Mouse (Mus musculus) forebrain, embryonic 12.5 days (tissue): Measurements from ENCODE around the gene Farsa. TPM values are rescaled to one million over a fixed set of nuclear protein-coding genes. Genes with fewer than 3 reads are reported as not detected.

Source experiments
- ATAC-seq: fragments of 200-750 bp; cut with Nextera tagmentation; 2 replicates; pipeline ENCODE4 v1.8.0; 2017; ENCODE audit warnings: moderate TSS enrichment; ENCODE audit not compliant: low FRiP score
- H3K27ac ChIP-seq: fragments of 300-500 bp; sonication (generic); 2 replicates; pipeline ENCODE4 v1.5.1; 2016; ENCODE audit warnings: mild to moderate bottlenecking
- H3K27me3 ChIP-seq: fragments of 300-500 bp; sonication (generic); 2 replicates; pipeline ENCODE4 v1.6.1; 2016; ENCODE audit warnings: mild to moderate bottlenecking
- H3K36me3 ChIP-seq: fragments of 300-500 bp; sonication (generic); replicated peaks from 2 replicates; pipeline ENCODE4 v1.6.1; 2016; ENCODE audit warnings: mild to moderate bottlenecking
- H3K4me1 ChIP-seq: fragments of 300-500 bp; sonication (generic); 2 replicates; pipeline ENCODE4 v1.6.1; 2016
- H3K4me2 ChIP-seq: fragments of 300-500 bp; sonication (generic); 2 replicates; pipeline ENCODE4 v1.6.1; 2016; ENCODE audit warnings: mild to moderate bottlenecking, moderate library complexity
- H3K4me3 ChIP-seq: fragments of 300-500 bp; sonication (generic); replicated peaks from 2 replicates; pipeline ENCODE4 v1.5.1; 2016; ENCODE audit warnings: mild to moderate bottlenecking
- H3K9ac ChIP-seq: fragments of 300-500 bp; sonication (generic); 2 replicates; pipeline ENCODE4 v1.6.1; 2016; ENCODE audit warnings: mild to moderate bottlenecking
- H3K9me3 ChIP-seq: fragments of 300-500 bp; sonication (generic); 2 replicates; pipeline ENCODE4 v1.6.1; 2016
- WGBS: fragments of 180-500 bp; shearing (Covaris S2); methylation state at CpG from one replicate; pipeline ENCODE4 v1.1.7; 2016; 5-methylcytosine and 5-hydroxymethylcytosine counted together
- polyA plus RNA-seq: library from polyadenylated mRNA; unstranded; fragments of >200 nt; fragmentation: Nextera tagmentation; extraction: Ambion mirVana; gene quantifications from 2 replicates; pipeline ENCODE4 v1.2.1, GENCODE M21; 2016

The Farsa gene
- 110 and 111 TPM in 2 replicates for polyA plus RNA-seq

DNA sequence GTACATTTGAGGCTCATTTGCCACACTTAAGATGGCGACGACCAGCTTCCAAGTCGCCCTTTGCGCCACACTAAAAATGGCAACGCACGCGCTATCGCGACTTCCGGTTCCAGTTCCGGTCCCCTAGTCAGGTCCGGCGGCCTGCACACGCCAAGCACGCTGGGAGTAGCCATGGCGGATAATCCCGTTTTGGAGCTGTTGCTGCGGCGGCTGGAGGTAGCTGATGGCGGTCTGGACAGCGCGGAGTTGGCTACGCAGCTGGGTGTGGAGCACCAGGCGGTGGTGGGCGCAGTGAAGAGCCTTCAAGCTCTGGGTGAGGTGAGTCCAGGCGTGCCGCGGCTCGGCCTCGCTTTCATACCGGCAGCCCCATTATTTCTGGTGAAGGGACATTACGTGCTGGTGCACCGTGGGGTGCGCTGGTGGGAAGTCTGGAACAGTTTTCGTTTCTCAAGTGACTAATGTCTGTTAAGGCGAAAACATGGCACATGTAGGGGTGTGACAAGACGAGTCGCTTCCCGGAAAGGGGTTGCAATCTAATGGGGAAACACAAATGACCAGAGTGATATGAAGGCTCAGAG lies at the start of gene Farsa:
Gene Farsa, plus strand, starts transcription at position 126 of the 578 bp plus-strand sequence.
- peaks cover 20% of the 10 kb centered on the region for H3K4me1 ChIP-seq
- H3K4me3 ChIP-seq = peak within 1 kb of the TSS; percentile 67
- H3K36me3 ChIP-seq = peaks cover 29% of the 10 kb centered on the region
- under 1% methylated on average over 39 of the region's 39 CpGs for WGBS
- no peaks in the 10 kb centered on the region for H3K9me3 ChIP-seq
- peak within 1 kb of the TSS; percentile 86 for H3K4me2 ChIP-seq
- peak; percentile 92 for ATAC-seq
- no peaks in the 10 kb centered on the region for H3K27me3 ChIP-seq
- peak within 1 kb of the TSS; percentile 81 for H3K9ac ChIP-seq
- H3K27ac ChIP-seq = peak within 1 kb of the TSS; percentile 65

DNA sequence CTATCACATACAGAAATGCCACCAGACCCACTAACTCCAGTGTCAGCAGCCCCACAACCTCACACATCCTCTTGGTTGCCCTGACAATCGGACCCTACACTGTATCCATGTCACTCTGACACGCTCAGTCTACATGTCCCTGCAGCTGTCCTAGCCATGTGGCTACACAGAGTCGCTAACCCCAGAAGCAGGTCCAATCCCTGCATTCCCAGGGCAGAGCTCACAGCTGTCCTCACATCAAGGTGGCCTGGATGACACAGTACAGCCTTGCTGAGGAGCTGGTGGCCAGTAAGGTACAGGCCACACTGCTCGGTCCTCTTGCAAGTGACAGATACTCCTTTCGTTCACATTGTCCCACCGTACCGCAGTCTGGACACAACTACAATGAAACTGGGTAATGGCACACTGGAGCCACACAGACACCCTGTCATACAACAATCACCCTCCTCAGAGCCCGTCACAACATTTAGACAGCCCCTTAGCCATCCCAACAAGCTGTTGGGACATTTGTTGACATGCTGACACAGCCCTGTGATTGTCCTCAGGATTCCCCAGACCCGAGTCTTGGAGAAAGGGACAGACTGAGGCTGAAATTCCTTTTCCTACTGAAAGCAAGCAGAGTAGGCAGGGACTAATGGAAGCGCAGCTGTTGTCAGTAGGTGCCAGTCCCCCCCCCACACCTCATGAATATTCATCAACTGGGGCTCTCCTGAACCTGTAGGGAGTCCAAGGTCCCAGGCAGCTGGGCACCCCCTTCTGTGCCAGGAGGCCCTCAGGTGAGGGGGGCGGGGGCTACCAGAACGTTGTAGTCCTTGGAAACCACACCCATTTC lies 47.5 kb upstream of the Farsa start:
- Histone ChIP-seq H3K4me1 (peaks cover 38% of the 10 kb centered on the region), H3K9me3 (no peaks in the 10 kb centered on the region), H3K4me2 (no peak overlapping the region), H3K4me3 (no peak overlapping the region), H3K27ac (peak overlapping the region; percentile 46; the same call in 1 of the 2 replicates), H3K27me3 (peaks cover 71% of the 10 kb centered on the region), H3K9ac (no peak overlapping the region), H3K36me3 (no peaks in the 10 kb centered on the region)
- ATAC-seq = no peak; the same call in 1 of the 2 replicates
- 42% methylated on average over 12 of the region's 12 CpGs for WGBS

DNA sequence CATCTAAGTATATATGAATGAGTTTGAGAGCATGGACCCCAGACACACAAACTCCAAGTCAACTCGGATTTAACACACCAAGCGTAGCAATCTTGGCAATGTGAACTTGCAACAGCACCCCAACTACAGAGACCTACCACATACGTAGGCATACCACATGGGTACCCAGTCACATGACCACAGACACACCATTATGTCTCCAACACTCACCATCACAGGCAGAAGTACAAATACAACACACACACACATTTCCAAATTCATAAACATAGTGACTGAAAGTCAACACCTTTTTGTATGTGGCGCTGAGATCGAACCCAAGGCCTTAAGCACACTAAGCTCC lies 46.9 kb upstream of the Farsa start:
- Histone ChIP-seq H3K4me3 (no peak overlapping the region), H3K9ac (no peak overlapping the region), H3K36me3 (no peaks in the 10 kb centered on the region), H3K4me2 (no peak overlapping the region), H3K9me3 (no peaks in the 10 kb centered on the region), H3K4me1 (peaks cover 44% of the 10 kb centered on the region), H3K27me3 (peaks cover 71% of the 10 kb centered on the region), H3K27ac (0 out of 2 replicates have a peak overlapping the region, but pooled peaks have one; percentile 46)
- WGBS = 67% methylated on average over 5 of the region's 5 CpGs
- no peak for ATAC-seq

DNA sequence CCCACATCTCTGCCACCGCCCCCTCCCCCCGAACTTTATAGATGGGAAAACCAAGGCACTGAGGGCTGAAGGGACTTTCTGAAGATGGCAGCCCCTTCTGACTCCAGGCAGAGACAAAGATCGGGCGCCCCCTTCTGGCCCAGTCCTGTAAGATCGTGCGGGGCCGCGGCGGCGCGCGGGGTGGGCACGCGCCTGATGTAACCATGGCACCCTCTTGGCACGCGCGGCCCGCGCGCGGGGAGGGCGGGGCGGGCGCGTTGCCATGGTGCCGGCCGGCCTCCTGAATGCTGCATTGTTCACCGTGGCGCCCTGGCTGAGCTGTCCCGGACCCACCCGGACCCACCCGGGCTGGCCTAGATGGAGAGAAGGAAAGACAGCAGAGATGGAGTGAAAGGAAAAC lies 45.9 kb upstream of the Farsa start:
- H3K9ac ChIP-seq = 0 out of 2 replicates have a peak overlapping the region, but pooled peaks have one; percentile 25
- peaks cover 50% of the 10 kb centered on the region for H3K4me1 ChIP-seq
- no peaks in the 10 kb centered on the region for H3K9me3 ChIP-seq
- WGBS = under 1% methylated on average over 32 of the region's 32 CpGs
- H3K4me2 ChIP-seq = peak overlapping the region; percentile 54
- H3K27me3 ChIP-seq = peaks cover 69% of the 10 kb centered on the region
- ATAC-seq = peak; percentile 86
- peak overlapping the region; percentile 64 for H3K27ac ChIP-seq
- peak overlapping the region; percentile 25; the same call in 1 of the 2 replicates for H3K4me3 ChIP-seq
- H3K36me3 ChIP-seq = no peaks in the 10 kb centered on the region

DNA sequence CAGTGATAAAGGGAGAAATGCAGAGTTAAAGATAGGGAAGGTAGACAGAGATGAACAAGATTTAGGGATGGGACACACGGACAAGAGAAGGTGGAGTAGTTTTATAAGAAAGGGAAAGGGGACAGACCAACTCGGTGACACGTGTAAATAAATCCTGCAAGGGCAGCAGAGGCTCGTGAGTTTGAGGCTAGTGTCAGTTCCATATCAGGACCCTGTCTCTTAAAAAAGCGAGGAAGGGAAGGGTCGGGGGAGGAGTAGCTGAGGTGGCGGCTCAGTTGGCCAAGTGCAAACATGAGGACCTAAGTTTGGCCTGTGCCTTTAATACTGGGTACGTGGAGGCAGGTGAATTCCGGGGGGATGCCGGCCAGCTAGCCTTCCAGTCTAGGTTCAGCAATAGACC lies 45.5 kb upstream of the Farsa start:
- no peak for ATAC-seq
- Histone ChIP-seq H3K27me3 (peaks cover 66% of the 10 kb centered on the region), H3K4me3 (peak overlapping the region; percentile 25; the same call in 1 of the 2 replicates), H3K4me2 (peak overlapping the region; percentile 54), H3K27ac (peak overlapping the region; percentile 64), H3K9ac (0 out of 2 replicates have a peak overlapping the region, but pooled peaks have one; percentile 25), H3K36me3 (no peaks in the 10 kb centered on the region), H3K4me1 (peaks cover 50% of the 10 kb centered on the region), H3K9me3 (no peaks in the 10 kb centered on the region)
- WGBS = 14% methylated on average over 10 of the region's 10 CpGs

DNA sequence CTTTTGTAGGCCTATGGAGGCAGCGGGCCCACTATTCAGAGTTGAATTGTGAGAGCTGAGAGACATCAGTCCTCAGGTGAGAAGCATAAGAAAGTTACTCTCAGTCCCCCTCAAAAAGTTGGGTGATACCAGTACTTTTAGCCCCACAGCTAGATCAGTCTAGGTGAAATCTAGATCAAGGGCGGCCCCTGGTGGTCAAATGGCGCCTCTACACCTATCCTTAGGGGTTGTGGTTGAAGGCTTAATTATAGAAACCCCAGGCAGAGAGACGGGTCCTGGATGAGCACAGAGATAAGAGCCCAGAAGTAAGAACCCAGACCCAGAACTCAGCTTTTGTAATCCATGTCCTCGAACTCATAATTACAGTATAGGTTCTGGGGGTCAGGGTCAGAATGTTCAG lies 43.7 kb upstream of the Farsa start:
- Histone ChIP-seq H3K36me3 (no peaks in the 10 kb centered on the region), H3K27me3 (peaks cover 56% of the 10 kb centered on the region), H3K27ac (no peak overlapping the region), H3K9me3 (no peaks in the 10 kb centered on the region), H3K4me2 (no peak overlapping the region), H3K4me1 (peaks cover 50% of the 10 kb centered on the region), H3K4me3 (no peak overlapping the region), H3K9ac (no peak overlapping the region)
- under 1% methylated on average over 5 of the region's 5 CpGs for WGBS
- 0 out of 2 replicates have a peak, but pooled peaks have one; percentile 22 for ATAC-seq

DNA sequence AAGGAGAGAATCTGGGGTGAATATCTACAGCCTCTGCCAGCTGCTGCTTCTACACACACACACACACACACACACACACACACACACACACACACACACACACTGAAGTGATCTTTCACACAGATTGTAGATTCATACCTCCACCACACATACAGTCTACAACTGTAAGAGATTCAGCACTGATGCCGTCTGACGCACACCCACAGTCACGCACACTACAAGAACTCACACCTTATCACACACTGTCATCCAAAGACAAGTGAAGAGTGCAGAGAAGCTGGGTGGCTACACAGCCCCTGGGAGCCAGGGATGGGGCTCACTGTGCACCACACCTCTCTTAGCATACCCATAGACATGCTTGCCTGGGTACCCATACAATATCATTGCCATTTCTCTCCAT lies 43.0 kb upstream of the Farsa start:
- 87% methylated on average over 3 of the region's 3 CpGs for whole genome bisulfite sequencing
- peaks cover 52% of the 10 kb centered on the region for H3K27me3 ChIP-seq
- peak overlapping the region; percentile 81 for H3K27ac ChIP-seq
- H3K9me3 ChIP-seq = no peaks in the 10 kb centered on the region
- peak overlapping the region; percentile 5; the same call in 1 of the 2 replicates for H3K9ac ChIP-seq
- H3K4me1 ChIP-seq = peaks cover 50% of the 10 kb centered on the region
- ATAC-seq = no peak
- H3K4me3 ChIP-seq = no peak overlapping the region
- no peak overlapping the region for H3K4me2 ChIP-seq
- H3K36me3 ChIP-seq = no peaks in the 10 kb centered on the region

DNA sequence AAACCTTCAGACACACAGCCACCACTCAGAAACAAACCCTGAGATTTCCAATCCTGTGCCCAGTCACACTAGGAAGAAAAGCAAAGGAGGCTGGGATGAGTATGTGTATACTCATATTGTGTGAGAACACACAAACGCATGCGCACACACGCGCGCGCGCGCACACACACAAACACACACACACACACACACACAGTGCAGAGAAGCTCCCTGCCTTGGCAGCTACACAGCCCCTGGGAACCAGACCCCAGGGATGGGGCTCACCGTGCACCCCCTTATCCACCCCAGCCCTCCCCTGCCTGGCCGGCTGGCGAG lies 42.6 kb upstream of the Farsa start:
- WGBS = 79% methylated on average over 11 of the region's 11 CpGs
- peak overlapping the region; percentile 12; the same call in 1 of the 2 replicates for H3K9ac ChIP-seq
- H3K9me3 ChIP-seq = no peaks in the 10 kb centered on the region
- no peak overlapping the region for H3K4me3 ChIP-seq
- peaks cover 49% of the 10 kb centered on the region for H3K27me3 ChIP-seq
- peak overlapping the region; percentile 81 for H3K27ac ChIP-seq
- H3K4me2 ChIP-seq = peak overlapping the region; percentile 13; the same call in 1 of the 2 replicates
- H3K4me1 ChIP-seq = peaks cover 46% of the 10 kb centered on the region
- no peaks in the 10 kb centered on the region for H3K36me3 ChIP-seq
- peak; percentile 47; the same call in 1 of the 2 replicates for ATAC-seq

DNA sequence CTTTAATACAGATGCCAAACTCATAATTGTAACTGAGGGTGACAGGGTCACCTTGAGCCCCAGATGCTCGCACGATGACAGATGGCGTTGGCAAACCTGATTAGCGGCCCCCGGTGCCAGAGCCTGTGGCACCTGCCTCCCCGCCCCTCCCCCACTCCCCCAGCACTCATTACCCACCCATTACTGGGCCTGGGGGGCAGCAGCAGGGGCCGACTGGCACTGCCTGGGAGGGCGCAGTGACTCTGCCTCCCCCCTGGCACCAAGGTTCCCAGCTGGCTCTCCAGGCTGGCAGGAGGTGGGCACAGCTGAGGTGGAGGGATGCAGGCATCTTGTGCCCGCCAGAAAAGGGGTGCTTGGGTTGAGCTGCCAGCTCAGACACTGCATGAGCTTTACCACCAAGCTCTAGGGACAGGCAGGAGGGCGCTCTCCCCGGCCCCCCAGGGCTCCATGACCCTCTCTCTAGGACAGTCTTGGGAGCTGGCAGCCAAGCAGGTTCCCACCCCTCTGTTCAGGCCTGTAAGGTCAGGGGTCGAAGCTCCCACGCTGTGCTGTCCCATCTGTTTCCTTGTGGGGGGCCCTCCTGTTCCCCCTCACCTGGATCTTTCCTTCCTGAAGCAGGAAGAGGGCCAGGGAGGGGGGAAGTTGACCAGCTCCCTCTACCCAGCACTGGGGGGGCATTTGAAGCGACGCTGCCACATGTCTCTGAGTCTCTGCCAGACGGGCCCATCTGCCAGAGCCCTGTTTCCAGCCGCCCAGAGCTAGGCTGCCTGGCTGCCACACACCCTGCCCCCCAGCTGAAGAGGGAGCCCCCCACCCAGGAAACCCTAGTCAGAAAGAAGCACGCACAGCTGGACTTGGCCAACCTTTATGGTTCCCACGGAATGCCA lies 42.0 kb upstream of the Farsa start:
- Histone ChIP-seq H3K9me3 (no peaks in the 10 kb centered on the region), H3K9ac (0 out of 2 replicates have a peak overlapping the region, but pooled peaks have one; percentile 12), H3K27ac (peak overlapping the region; percentile 81), H3K4me3 (no peak overlapping the region), H3K27me3 (peaks cover 43% of the 10 kb centered on the region), H3K4me1 (peaks cover 41% of the 10 kb centered on the region), H3K4me2 (peak overlapping the region; percentile 13), H3K36me3 (no peaks in the 10 kb centered on the region)
- WGBS = 38% methylated on average over 19 of the region's 19 CpGs
- ATAC-seq = peak; percentile 13; the same call in 1 of the 2 replicates

DNA sequence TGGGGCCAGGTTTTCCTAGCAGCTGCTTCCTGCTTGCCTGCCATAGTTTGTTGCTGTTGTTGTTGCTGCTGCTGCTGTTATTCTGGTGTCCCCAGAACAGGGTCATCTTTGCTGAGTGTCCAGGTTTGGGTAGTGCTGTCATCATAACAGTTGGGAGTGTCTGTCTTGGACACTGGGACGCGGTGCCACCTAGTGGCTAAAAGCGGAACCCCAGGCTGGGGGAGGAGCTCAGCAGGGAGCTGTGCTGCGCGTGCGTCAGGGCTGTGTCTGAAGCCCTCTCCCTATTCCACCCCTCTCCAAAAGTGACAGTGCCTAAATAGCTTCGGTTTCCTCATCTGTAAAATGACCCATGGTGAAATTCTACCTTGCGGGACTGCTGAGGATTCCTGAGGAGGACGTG lies 41.2 kb upstream of the Farsa start:
- Histone ChIP-seq H3K4me2 (peak overlapping the region; percentile 4; the same call in 1 of the 2 replicates), H3K9ac (no peak overlapping the region), H3K4me3 (no peak overlapping the region), H3K27me3 (peaks cover 42% of the 10 kb centered on the region), H3K9me3 (no peaks in the 10 kb centered on the region), H3K4me1 (peaks cover 38% of the 10 kb centered on the region), H3K36me3 (no peaks in the 10 kb centered on the region), H3K27ac (peak overlapping the region; percentile 81)
- WGBS = 9% methylated on average over 9 of the region's 9 CpGs
- peak; percentile 40 for ATAC-seq

DNA sequence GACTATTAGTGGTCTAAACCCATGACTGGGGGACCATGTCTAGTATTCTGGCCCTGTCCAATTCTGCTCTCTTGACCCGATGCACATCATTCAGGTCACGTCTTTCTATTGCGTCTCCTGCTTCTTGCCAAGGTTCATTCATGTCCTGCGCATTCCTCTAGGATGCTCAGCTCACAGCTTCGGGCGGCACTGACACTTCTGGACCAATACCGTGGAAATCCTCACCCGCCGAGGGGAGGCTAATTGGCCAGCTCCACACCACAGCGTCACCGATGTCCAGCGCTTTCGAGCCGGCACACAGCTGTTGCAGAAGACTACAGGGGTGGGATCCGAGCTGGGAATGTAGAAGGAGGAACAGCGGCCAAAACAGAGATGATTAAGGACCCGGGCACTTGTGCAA lies 40.7 kb upstream of the Farsa start:
- Histone ChIP-seq H3K4me1 (peaks cover 33% of the 10 kb centered on the region), H3K36me3 (no peaks in the 10 kb centered on the region), H3K4me2 (no peak overlapping the region), H3K9ac (no peak overlapping the region), H3K27me3 (peaks cover 42% of the 10 kb centered on the region), H3K27ac (no peak overlapping the region), H3K9me3 (no peaks in the 10 kb centered on the region), H3K4me3 (no peak overlapping the region)
- no peak for ATAC-seq
- 77% methylated on average over 17 of the region's 17 CpGs for WGBS

DNA sequence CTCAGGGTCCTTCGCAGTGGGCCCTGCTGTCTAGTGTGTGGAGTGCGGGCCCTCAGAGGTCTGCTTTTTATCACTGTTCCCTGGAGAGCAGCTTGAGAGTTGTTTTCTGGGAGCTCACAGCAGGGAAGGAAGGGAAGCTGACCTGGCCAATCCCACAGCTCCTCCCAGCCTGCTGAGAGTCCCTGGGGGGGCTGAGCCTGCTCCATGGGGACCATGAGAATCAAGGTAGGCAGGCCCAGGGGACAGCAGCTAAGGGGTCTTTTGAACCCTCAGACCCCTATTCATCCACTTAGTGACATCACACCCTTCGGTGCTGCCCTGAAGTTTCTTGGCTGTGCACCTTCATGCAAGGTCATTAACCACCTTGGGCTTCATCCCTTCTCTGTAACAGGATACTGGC lies 34.1 kb upstream of the Farsa start, which contains the start of gene Dand5:
Gene Dand5, minus strand, starts transcription at position 101 of the 400 bp plus-strand sequence.
- Histone ChIP-seq H3K9ac (0 out of 2 replicates have a peak within 1 kb of the TSS, but pooled peaks have one; percentile 44), H3K27me3 (peaks cover 12% of the 10 kb centered on the region), H3K9me3 (no peaks in the 10 kb centered on the region), H3K4me1 (peaks cover 7% of the 10 kb centered on the region), H3K4me2 (peak within 1 kb of the TSS; percentile 51), H3K36me3 (no peaks in the 10 kb centered on the region), H3K27ac (no peak within 1 kb of the TSS), H3K4me3 (peak within 1 kb of the TSS; percentile 26)
- ATAC-seq = no peak
- WGBS = 37% methylated on average over 3 of the region's 3 CpGs
